Mouse (Mus musculus) heart, embryonic 15.5 days (tissue): ENCODE results near the gene Itih2. TPM values are rescaled to one million over a fixed set of nuclear protein-coding genes. Genes with fewer than 3 reads are reported as not detected.

Experiments
- ATAC-seq: fragments of 200-750 bp; cut with Nextera tagmentation; replicated peaks from 2 replicates; pipeline ENCODE4 v1.8.0; 2017; ENCODE audit warnings: low read depth, moderate TSS enrichment; ENCODE audit not compliant: insufficient number of reproducible peaks, insufficient read depth, low FRiP score
- H3K27ac ChIP-seq: fragments of 300-500 bp; sonication (generic); 2 replicates; pipeline ENCODE4 v1.5.1; 2015; ENCODE audit warnings: mild to moderate bottlenecking, inconsistent platforms
- H3K27me3 ChIP-seq: fragments of 300-500 bp; sonication (generic); 2 replicates; pipeline ENCODE4 v1.6.1; 2015; ENCODE audit warnings: inconsistent platforms
- H3K36me3 ChIP-seq: fragments of 300-500 bp; sonication (generic); 2 replicates; pipeline ENCODE4 v1.6.1; 2015; ENCODE audit warnings: mild to moderate bottlenecking, inconsistent platforms
- H3K4me1 ChIP-seq: fragments of 300-500 bp; sonication (generic); replicated peaks from 2 replicates; pipeline ENCODE4 v1.6.1; 2015; ENCODE audit warnings: inconsistent platforms
- H3K4me2 ChIP-seq: fragments of 300-500 bp; sonication (generic); 2 replicates; pipeline ENCODE4 v1.6.1; 2015; ENCODE audit warnings: inconsistent platforms, mild to moderate bottlenecking, moderate library complexity
- H3K4me3 ChIP-seq: fragments of 300-500 bp; sonication (generic); 2 replicates; pipeline ENCODE4 v1.5.1; 2015; ENCODE audit warnings: mild to moderate bottlenecking, inconsistent platforms
- H3K9ac ChIP-seq: fragments of 300-500 bp; sonication (generic); 2 replicates; pipeline ENCODE4 v1.6.1; 2015; ENCODE audit warnings: mild to moderate bottlenecking, inconsistent platforms
- H3K9me3 ChIP-seq: fragments of 300-500 bp; sonication (generic); replicated peaks from 2 replicates; pipeline ENCODE4 v1.6.1; 2016; ENCODE audit warnings: inconsistent platforms
- WGBS: fragments of 180-500 bp; shearing (Covaris S2); methylation state at CpG from one replicate; pipeline ENCODE4 v1.1.7; 2015; ENCODE audit warnings: mixed read lengths; 5-methylcytosine and 5-hydroxymethylcytosine counted together
- polyA plus RNA-seq: library from polyadenylated mRNA; unstranded; fragments of >200 nt; fragmentation: Nextera tagmentation; extraction: Ambion mirVana; gene quantifications from 2 replicates; pipeline ENCODE4 v1.2.1, GENCODE M21; 2015

Gene Itih2
- polyA plus RNA-seq, 1 experiment from 2014 or later: 0.58 TPM

GRCm38 (mm10) chr2:10118751-10119150 is 12.4 kb downstream of the Itih2 start:
- H3K4me2 ChIP-seq: no peak overlapping the region
- WGBS: 48% methylated on average over 1 of the region's 1 CpGs
- no peaks in the 10 kb centered on the region for H3K27me3 ChIP-seq
- no peak overlapping the region for H3K4me3 ChIP-seq
- H3K36me3 ChIP-seq: no peaks in the 10 kb centered on the region
- H3K4me1 ChIP-seq: no peaks in the 10 kb centered on the region
- H3K27ac ChIP-seq: no peak overlapping the region
- no peaks in the 10 kb centered on the region for H3K9me3 ChIP-seq
- H3K9ac ChIP-seq: no peak overlapping the region
- ATAC-seq: no peak

- H3K9ac ChIP-seq: no peak overlapping the region
- H3K4me2 ChIP-seq: no peak overlapping the region
- no peaks in the 10 kb centered on the region for H3K27me3 ChIP-seq
- no peak overlapping the region for H3K4me3 ChIP-seq
- H3K9me3 ChIP-seq: no peaks in the 10 kb centered on the region
- WGBS: 63% methylated on average over 6 of the region's 6 CpGs
- no peaks in the 10 kb centered on the region for H3K4me1 ChIP-seq
- H3K27ac ChIP-seq: no peak overlapping the region
- ATAC-seq: no peak
- H3K36me3 ChIP-seq: no peaks in the 10 kb centered on the region
Measured at GRCm38 (mm10) chr2:10108535-10109189, 22.5 kb downstream of the Itih2 start.

- H3K9ac ChIP-seq: no peak overlapping the region
- H3K36me3 ChIP-seq: no peaks in the 10 kb centered on the region
- no peaks in the 10 kb centered on the region for H3K4me1 ChIP-seq
- ATAC-seq: no peak
- no peaks in the 10 kb centered on the region for H3K27me3 ChIP-seq
- H3K9me3 ChIP-seq: no peaks in the 10 kb centered on the region
- H3K27ac ChIP-seq: no peak overlapping the region
- H3K4me3 ChIP-seq: no peak overlapping the region
- 40% methylated on average over 6 of the region's 6 CpGs for WGBS
- H3K4me2 ChIP-seq: no peak overlapping the region
Measured at GRCm38 (mm10) chr2:10101180-10101579, 30.0 kb downstream of the Itih2 start.

GRCm38 (mm10) chr2:10100471-10100870 is 30.7 kb downstream of the Itih2 start:
- no peak overlapping the region for H3K27ac ChIP-seq
- ATAC-seq: no peak
- H3K27me3 ChIP-seq: no peaks in the 10 kb centered on the region
- H3K4me2 ChIP-seq: no peak overlapping the region
- H3K4me1 ChIP-seq: no peaks in the 10 kb centered on the region
- H3K9ac ChIP-seq: no peak overlapping the region
- H3K9me3 ChIP-seq: no peaks in the 10 kb centered on the region
- 48% methylated on average over 2 of the region's 2 CpGs for WGBS
- H3K36me3 ChIP-seq: no peaks in the 10 kb centered on the region
- no peak overlapping the region for H3K4me3 ChIP-seq

GRCm38 (mm10) chr2:10098598-10099215 is 32.5 kb downstream of the Itih2 start:
- H3K36me3 ChIP-seq: no peaks in the 10 kb centered on the region
- WGBS: 31% methylated on average over 9 of the region's 9 CpGs
- H3K4me2 ChIP-seq: no peak overlapping the region
- H3K27me3 ChIP-seq: no peaks in the 10 kb centered on the region
- H3K27ac ChIP-seq: no peak overlapping the region
- H3K4me1 ChIP-seq: no peaks in the 10 kb centered on the region
- H3K9me3 ChIP-seq: no peaks in the 10 kb centered on the region
- H3K9ac ChIP-seq: no peak overlapping the region
- H3K4me3 ChIP-seq: no peak overlapping the region
- no peak for ATAC-seq

- Histone ChIP-seq H3K4me3 (no peak overlapping the region), H3K36me3 (peaks cover 34% of the 10 kb centered on the region), H3K27ac (no peak overlapping the region), H3K9ac (no peak overlapping the region), H3K4me2 (no peak overlapping the region), H3K4me1 (no peaks in the 10 kb centered on the region), H3K27me3 (no peaks in the 10 kb centered on the region), H3K9me3 (no peaks in the 10 kb centered on the region)
- WGBS: 86% methylated on average over 14 of the region's 14 CpGs
- ATAC-seq: no peak
Measured at GRCm38 (mm10) chr2:10094327-10095100, 36.7 kb downstream of the Itih2 start.

- H3K9ac ChIP-seq: no peak overlapping the region
- no peak overlapping the region for H3K4me3 ChIP-seq
- H3K27me3 ChIP-seq: no peaks in the 10 kb centered on the region
- H3K4me2 ChIP-seq: no peak overlapping the region
- H3K27ac ChIP-seq: no peak overlapping the region
- 81% methylated on average over 8 of the region's 8 CpGs for WGBS
- H3K4me1 ChIP-seq: peaks cover 4% of the 10 kb centered on the region; the same call in 1 of the 2 replicates
- H3K9me3 ChIP-seq: no peaks in the 10 kb centered on the region
- H3K36me3 ChIP-seq: peaks cover 49% of the 10 kb centered on the region
- no peak for ATAC-seq
Measured at GRCm38 (mm10) chr2:10087256-10087850, 43.8 kb downstream of the Itih2 start.

- H3K36me3 ChIP-seq: peaks cover 12% of the 10 kb centered on the region
- no peaks in the 10 kb centered on the region for H3K27me3 ChIP-seq
- H3K27ac ChIP-seq: no peak overlapping the region
- H3K9me3 ChIP-seq: no peaks in the 10 kb centered on the region
- H3K4me1 ChIP-seq: peaks cover 25% of the 10 kb centered on the region
- no peak overlapping the region for H3K4me3 ChIP-seq
- H3K4me2 ChIP-seq: no peak overlapping the region
- no peak overlapping the region for H3K9ac ChIP-seq
- no peak for ATAC-seq
- WGBS: 75% methylated on average over 1 of the region's 1 CpGs
Measured at GRCm38 (mm10) chr2:10082737-10083136, 48.5 kb downstream of the Itih2 start.

GRCm38 (mm10) chr2:10081453-10082080 is 49.6 kb downstream of the Itih2 start:
- no peaks in the 10 kb centered on the region for H3K27me3 ChIP-seq
- no peaks in the 10 kb centered on the region for H3K9me3 ChIP-seq
- H3K4me1 ChIP-seq: peaks cover 31% of the 10 kb centered on the region
- no peak overlapping the region for H3K27ac ChIP-seq
- ATAC-seq: no peak
- no peak overlapping the region for H3K9ac ChIP-seq
- peak overlapping the region; percentile 72 for H3K4me2 ChIP-seq
- WGBS: 87% methylated on average over 5 of the region's 5 CpGs
- peak overlapping the region; percentile 99 for H3K4me3 ChIP-seq
- peaks cover 2% of the 10 kb centered on the region; the same call in 1 of the 2 replicates for H3K36me3 ChIP-seq

GRCm38 (mm10) chr2:10080310-10081010 is 50.7 kb downstream of the Itih2 start, which contains the start of the genes Atp5c1 and Kin:
Gene Atp5c1, minus strand, starts transcription at chr2:10080510.
Gene Kin, plus strand, starts transcription at chr2:10080593.
- under 1% methylated on average over 61 of the region's 61 CpGs for WGBS
- peak within 1 kb of the TSS; percentile 99 for H3K4me3 ChIP-seq
- no peaks in the 10 kb centered on the region for H3K27me3 ChIP-seq
- no peaks in the 10 kb centered on the region for H3K9me3 ChIP-seq
- ATAC-seq: peak; percentile 96
- H3K9ac ChIP-seq: peak within 1 kb of the TSS; percentile 100
- peaks cover 36% of the 10 kb centered on the region for H3K4me1 ChIP-seq
- peak within 1 kb of the TSS; percentile 97 for H3K27ac ChIP-seq
- H3K4me2 ChIP-seq: peak within 1 kb of the TSS; percentile 72
- no peaks in the 10 kb centered on the region for H3K36me3 ChIP-seq
